ENCODE assay signal across 17 mouse cellular contexts in the genomic region with DNA sequence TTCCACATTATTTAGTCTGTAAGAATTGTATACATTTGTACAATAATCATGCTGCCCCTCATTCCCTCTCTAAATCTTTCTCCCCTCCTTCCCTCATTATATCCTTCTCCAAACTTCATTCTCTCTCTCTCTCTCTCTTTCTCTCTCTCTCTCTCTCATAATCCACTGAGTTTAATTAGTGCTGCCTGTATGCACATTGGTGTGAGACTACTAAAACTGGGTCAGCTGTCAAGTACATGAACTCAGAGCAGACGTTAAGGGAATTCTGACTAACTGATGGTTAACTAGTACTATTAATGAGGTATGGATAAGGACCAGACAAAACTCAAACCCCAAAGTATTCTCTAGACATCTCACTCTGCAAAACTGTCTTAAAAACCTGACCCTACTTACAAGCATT.
A peak's percentile ranks its signal among the peaks of the same experiment; 100 is the strongest.
DNase-seq lines count a peak whose midpoint lies in the region.
"Had no signal": no experiment of that assay in that cellular context is flagged by ENCODE, and none has a peak within 500 bp of the region (broad histone marks: within the 10 kb centered on the region; RNA-seq: fewer than 3 reads in every experiment).

No protein-coding gene starts in this region.

- DNase-seq in Muller cell, postnatal 12 days (ENCODE audit: inconsistent ontology term), result peak; percentile 27
- DNase-seq in retina, embryonic 14.5 days (ENCODE audit: low spot score), result peak; percentile 63
- peak; percentile 81 for DNase-seq in retina, postnatal 1 day
- DNase-seq in ovary, postnatal 36 days (ENCODE audit: low spot score), result no peak
- DNase-seq in frontal cortex, postnatal 25 days (ENCODE audit: low spot score in 2 of 2), result no peak
- no peak for DNase-seq in thymus, postnatal 10 days (ENCODE audit: low spot score in 2 of 2)
- DNase-seq: adrenal gland, adult 2 months; adrenal gland, adult 8-10 months; adrenal gland, postnatal 10 days; adrenal gland, postnatal 14 days; adrenal gland, postnatal 25 days; adrenal gland, postnatal 36 days; B cell, adult 2 months; cerebellum, adult 11 months; cerebellum, adult 11-12 months; cerebellum, adult 18-20 months; cerebellum, adult 2 months had no signal

Comparison
In these comparisons a context has a peak if more than half of its experiments do, and no peak if none do; other contexts are left out.
1. DNase-seq: peak in Muller cell, postnatal 12 days (single experiment), retina, embryonic 14.5 days (single experiment) and retina, postnatal 1 day (single experiment); none in ovary, postnatal 36 days (single experiment), frontal cortex, postnatal 25 days (0 of 2) and thymus, postnatal 10 days (0 of 2).